Mouse (Mus musculus): ENCODE data around the gene Kif1b.

GRCm38 (mm10) chr4:149131789-149132565 is 175.5 kb downstream of the Kif1b start:
- TF ChIP-seq CTCF (IDR thresholded peaks at IDR 0.05; ENCODE audit: borderline replicate concordance, insufficient read depth, low read depth, low read length) (no peak), POLR2A (IDR thresholded peaks at IDR 0.05; ENCODE audit: borderline replicate concordance, insufficient read depth, low read length) (no peak)

Data from cerebellum, adult 2 months (tissue).